Mouse (Mus musculus) E14TG2a.4 (cell line): Measurements from ENCODE around the gene Praf2.

ENCODE experiments used
- CTCF ChIP-seq: conservative IDR thresholded peaks from 2 replicates; pipeline ENCODE4 v1.5.1; 2014; ENCODE audit warnings: low read length
- POU5F1 ChIP-seq: IDR thresholded peaks from 2 replicates; pipeline ENCODE4 v1.6.1; 2014; ENCODE audit warnings: low read length, borderline replicate concordance

- no peak for TF ChIP-seq CTCF
- no peak for TF ChIP-seq POU5F1
Observed at GRCm38 (mm10) chrX:7722691-7723090, 5.5 kb upstream of the Praf2 start.
